Mouse (Mus musculus): ENCODE data around the gene Olfr691. TPM values are rescaled to one million over a fixed set of nuclear protein-coding genes. Genes with fewer than 3 reads are reported as not detected.

Gene Olfr691
- total and polyA plus RNA-seq, 2 experiments from 2014 or later: 0.26 to 2.6 TPM

DNA sequence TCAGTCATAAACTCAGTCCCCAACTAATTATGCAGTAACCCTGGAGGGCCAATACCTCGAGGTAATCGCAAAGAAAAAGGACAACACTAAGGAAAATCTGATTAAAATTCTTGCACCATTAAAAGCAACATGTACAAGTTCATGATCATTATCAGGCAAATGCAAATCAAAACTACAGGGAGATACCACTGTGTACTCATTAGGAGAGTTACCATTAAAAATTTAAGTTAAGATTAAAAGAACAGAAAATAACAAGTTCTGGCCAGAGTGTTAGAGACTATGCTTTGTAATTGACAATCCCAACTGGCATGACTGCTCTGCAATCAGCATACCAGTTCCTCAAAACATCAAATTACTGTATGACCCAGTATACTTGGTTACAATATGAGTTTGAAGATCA is 682 bp upstream of the Olfr691 start:
- no peak for TF ChIP-seq CTCF (IDR thresholded peaks at IDR 0.05)
- no peaks in the 10 kb centered on the region for H3K27me3 ChIP-seq (ENCODE audit: insufficient read depth, low read length)
- 54% methylated on average over 2 of the region's 2 CpGs for WGBS
- ATAC-seq (ENCODE audit: low FRiP score) (peak; percentile 44; the same call in 1 of the 2 replicates), DNase-seq (ENCODE audit: low spot score) (no peak)
- H3K36me3 ChIP-seq (ENCODE audit: insufficient read depth, low read length): no peaks in the 10 kb centered on the region
- H3K27ac ChIP-seq (ENCODE audit: low read depth, low read length): no peak overlapping the region
- no peaks in the 10 kb centered on the region for H3K4me1 ChIP-seq (ENCODE audit: insufficient read depth, low read length)
- no peaks in the 10 kb centered on the region for H3K9me3 ChIP-seq (ENCODE audit: low read length)
- H3K4me3 ChIP-seq (ENCODE audit: low read depth, low read length): no peak overlapping the region
- no peak overlapping the region for H3K9ac ChIP-seq (replicated peaks; ENCODE audit: low read length, poor library complexity, severe bottlenecking)
- no peak overlapping the region for H3K4me2 ChIP-seq (ENCODE audit: low read depth, low read length, poor library complexity, severe bottlenecking)

DNA sequence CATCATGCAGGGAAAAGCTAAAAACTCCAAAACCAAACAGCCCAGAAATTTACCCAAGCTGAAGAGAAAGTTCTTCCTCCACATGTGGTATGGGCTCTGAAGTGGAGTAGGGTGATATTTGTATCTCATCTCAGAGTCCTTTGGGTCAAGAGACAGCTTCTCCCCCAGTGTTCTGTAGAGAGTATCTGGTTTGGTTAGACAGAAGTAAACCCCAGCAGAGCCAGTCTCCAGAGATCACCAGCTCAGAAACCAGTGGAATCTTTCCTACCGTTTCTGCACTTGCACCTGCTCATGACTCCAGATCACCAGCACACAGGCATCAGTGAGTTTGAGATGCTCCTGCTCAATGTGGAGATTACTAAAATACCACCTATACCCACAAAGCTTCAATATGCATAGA is 8.1 kb downstream of the Olfr691 start, which contains the start of gene Olfr690:
Olfr690 (minus strand) TSS at position 101 of the 400 bp plus-strand sequence.
- H3K9ac ChIP-seq (replicated peaks; ENCODE audit: low read length, poor library complexity, severe bottlenecking): no peak within 1 kb of the TSS
- no peaks in the 10 kb centered on the region for H3K4me1 ChIP-seq (ENCODE audit: insufficient read depth, low read length)
- no peak for TF ChIP-seq CTCF (IDR thresholded peaks at IDR 0.05)
- ATAC-seq (ENCODE audit: low FRiP score) (no peak), DNase-seq (ENCODE audit: low spot score) (no peak)
- no peaks in the 10 kb centered on the region for H3K36me3 ChIP-seq (ENCODE audit: insufficient read depth, low read length)
- no peak within 1 kb of the TSS for H3K4me2 ChIP-seq (ENCODE audit: low read depth, low read length, poor library complexity, severe bottlenecking)
- no peaks in the 10 kb centered on the region for H3K9me3 ChIP-seq (ENCODE audit: low read length)
- H3K4me3 ChIP-seq (ENCODE audit: low read depth, low read length): no peak within 1 kb of the TSS
- 80% methylated on average over 1 of the region's 1 CpGs for WGBS
- no peaks in the 10 kb centered on the region for H3K27me3 ChIP-seq (ENCODE audit: insufficient read depth, low read length)
- no peak within 1 kb of the TSS for H3K27ac ChIP-seq (ENCODE audit: low read depth, low read length)

DNA sequence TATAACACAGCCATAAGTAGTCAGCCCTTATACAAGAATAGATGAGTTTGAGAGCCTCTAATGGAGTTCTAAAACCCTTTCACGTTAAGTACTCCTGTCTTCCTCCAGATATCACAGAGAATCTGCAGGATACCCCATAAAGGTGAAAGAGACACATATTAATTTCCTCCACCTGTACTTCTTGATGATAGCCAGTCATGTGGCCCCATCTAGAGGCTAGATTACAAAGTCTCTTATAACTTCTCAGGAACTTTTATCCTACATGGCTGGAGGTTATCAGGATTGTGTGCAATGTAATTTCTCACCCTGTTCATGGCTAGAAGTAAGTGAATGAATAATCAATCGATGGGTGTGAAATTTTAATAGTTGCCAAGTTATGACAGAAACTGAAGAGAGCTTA is 16.8 kb downstream of the Olfr691 start:
- Histone ChIP-seq H3K27ac (ENCODE audit: low read depth, low read length) (no peak overlapping the region), H3K4me1 (ENCODE audit: insufficient read depth, low read length) (no peaks in the 10 kb centered on the region), H3K36me3 (ENCODE audit: insufficient read depth, low read length) (no peaks in the 10 kb centered on the region), H3K9me3 (ENCODE audit: low read length) (no peaks in the 10 kb centered on the region), H3K4me2 (ENCODE audit: low read depth, low read length, poor library complexity, severe bottlenecking) (no peak overlapping the region), H3K4me3 (ENCODE audit: low read depth, low read length) (no peak overlapping the region), H3K27me3 (ENCODE audit: insufficient read depth, low read length) (no peaks in the 10 kb centered on the region), H3K9ac (replicated peaks; ENCODE audit: low read length, poor library complexity, severe bottlenecking) (no peak overlapping the region)
- ATAC-seq (ENCODE audit: low FRiP score): no peak
- no peak for DNase-seq (ENCODE audit: low spot score)
- WGBS: 73% methylated on average over 2 of the region's 2 CpGs
- no peak for TF ChIP-seq CTCF (IDR thresholded peaks at IDR 0.05)

- ATAC-seq (ENCODE audit: low FRiP score) (no peak), DNase-seq (ENCODE audit: low spot score) (no peak)
- Histone ChIP-seq H3K4me3 (ENCODE audit: low read depth, low read length) (no peak within 1 kb of the TSS), H3K4me2 (ENCODE audit: low read depth, low read length, poor library complexity, severe bottlenecking) (no peak within 1 kb of the TSS), H3K36me3 (ENCODE audit: insufficient read depth, low read length) (no peaks in the 10 kb centered on the region), H3K27ac (ENCODE audit: low read depth, low read length) (no peak within 1 kb of the TSS), H3K9ac (replicated peaks; ENCODE audit: low read length, poor library complexity, severe bottlenecking) (no peak within 1 kb of the TSS), H3K27me3 (ENCODE audit: insufficient read depth, low read length) (no peaks in the 10 kb centered on the region), H3K4me1 (ENCODE audit: insufficient read depth, low read length) (no peaks in the 10 kb centered on the region), H3K9me3 (ENCODE audit: low read length) (no peaks in the 10 kb centered on the region)
- WGBS: 82% methylated on average over 1 of the region's 1 CpGs
- no peak for TF ChIP-seq CTCF (IDR thresholded peaks at IDR 0.05)
Measured at GRCm38 (mm10) chr7:105310865-105311264, 31.2 kb downstream of the Olfr691 start, which contains the start of gene Olfr689. Gene Olfr689 (plus strand): TSS chr7:105311165.

GRCm38 (mm10) chr7:105290051-105290450 is 52.0 kb downstream of the Olfr691 start:
- no peak overlapping the region for H3K4me2 ChIP-seq (ENCODE audit: low read depth, low read length, poor library complexity, severe bottlenecking)
- no peak overlapping the region for H3K4me3 ChIP-seq (ENCODE audit: low read depth, low read length)
- H3K27ac ChIP-seq (ENCODE audit: low read depth, low read length): no peak overlapping the region
- no peaks in the 10 kb centered on the region for H3K9me3 ChIP-seq (ENCODE audit: low read length)
- TF ChIP-seq CTCF (IDR thresholded peaks at IDR 0.05): no peak
- DNase-seq (ENCODE audit: low spot score) (no peak), ATAC-seq (ENCODE audit: low FRiP score) (no peak)
- H3K9ac ChIP-seq (replicated peaks; ENCODE audit: low read length, poor library complexity, severe bottlenecking): no peak overlapping the region
- H3K36me3 ChIP-seq (ENCODE audit: insufficient read depth, low read length): no peaks in the 10 kb centered on the region
- no peaks in the 10 kb centered on the region for H3K4me1 ChIP-seq (ENCODE audit: insufficient read depth, low read length)
- H3K27me3 ChIP-seq (ENCODE audit: insufficient read depth, low read length): no peaks in the 10 kb centered on the region

- no peak for TF ChIP-seq CTCF (IDR thresholded peaks at IDR 0.05)
- 79% methylated on average over 6 of the region's 6 CpGs for WGBS
- Histone ChIP-seq H3K4me2 (ENCODE audit: low read depth, low read length, poor library complexity, severe bottlenecking) (no peak within 1 kb of the TSS), H3K4me3 (ENCODE audit: low read depth, low read length) (no peak within 1 kb of the TSS), H3K36me3 (ENCODE audit: insufficient read depth, low read length) (no peaks in the 10 kb centered on the region), H3K9me3 (ENCODE audit: low read length) (no peaks in the 10 kb centered on the region), H3K27me3 (ENCODE audit: insufficient read depth, low read length) (no peaks in the 10 kb centered on the region), H3K9ac (replicated peaks; ENCODE audit: low read length, poor library complexity, severe bottlenecking) (no peak within 1 kb of the TSS), H3K27ac (ENCODE audit: low read depth, low read length) (no peak within 1 kb of the TSS), H3K4me1 (ENCODE audit: insufficient read depth, low read length) (no peaks in the 10 kb centered on the region)
- ATAC-seq (ENCODE audit: low FRiP score) (no peak), DNase-seq (ENCODE audit: low spot score) (no peak)
Measured at GRCm38 (mm10) chr7:105287795-105288194, 54.3 kb downstream of the Olfr691 start, which contains the start of gene Olfr688. Gene Olfr688 (plus strand): TSS chr7:105288095.

Other genes starting within 250 kb of the Olfr691 start
- not detected in 2 replicates for gene Olfr680-ps1, start 249.5 kb downstream of the Olfr691 start, total RNA-seq (2014; rRNA removed)
- gene Olfr680-ps1, start 249.5 kb downstream of the Olfr691 start, polyA plus RNA-seq (2015; fragmentation: Nextera tagmentation; extraction: Ambion mirVana): not detected in 2 replicates
- not detected in 2 replicates for gene Olfr681, start 225.4 kb downstream of the Olfr691 start, total RNA-seq (2014; rRNA removed)
- gene Olfr681, start 225.4 kb downstream of the Olfr691 start, polyA plus RNA-seq (2015; fragmentation: Nextera tagmentation; extraction: Ambion mirVana): not detected in 2 replicates
- gene Olfr683, start 195.3 kb downstream of the Olfr691 start, total RNA-seq (2014; rRNA removed): not detected in 2 replicates
- gene Olfr683, start 195.3 kb downstream of the Olfr691 start, polyA plus RNA-seq (2015; fragmentation: Nextera tagmentation; extraction: Ambion mirVana): not detected in 2 replicates
- not detected in 2 replicates for gene Olfr684, start 178.6 kb downstream of the Olfr691 start, total RNA-seq (2014; rRNA removed)
- not detected in 2 replicates for gene Olfr684, start 178.6 kb downstream of the Olfr691 start, polyA plus RNA-seq (2015; fragmentation: Nextera tagmentation; extraction: Ambion mirVana)
- not detected in 2 replicates for gene Olfr685, start 156.3 kb downstream of the Olfr691 start, total RNA-seq (2014; rRNA removed)
- gene Olfr685, start 156.3 kb downstream of the Olfr691 start, polyA plus RNA-seq (2015; fragmentation: Nextera tagmentation; extraction: Ambion mirVana): not detected in 2 replicates
- not detected in 2 replicates for gene Olfr686, start 134.8 kb downstream of the Olfr691 start, total RNA-seq (2014; rRNA removed)
- not detected in 2 replicates for gene Olfr686, start 134.8 kb downstream of the Olfr691 start, polyA plus RNA-seq (2015; fragmentation: Nextera tagmentation; extraction: Ambion mirVana)
- not detected in 2 replicates for gene Olfr688, start 54.2 kb downstream of the Olfr691 start, total RNA-seq (2014; rRNA removed)
- not detected in 2 replicates for gene Olfr688, start 54.2 kb downstream of the Olfr691 start, polyA plus RNA-seq (2015; fragmentation: Nextera tagmentation; extraction: Ambion mirVana)
- not detected in 2 replicates for gene Olfr689, start 31.1 kb downstream of the Olfr691 start, total RNA-seq (2014; rRNA removed)
- gene Olfr689, start 31.1 kb downstream of the Olfr691 start, polyA plus RNA-seq (2015; fragmentation: Nextera tagmentation; extraction: Ambion mirVana): 0.05 TPM in 1 of 2 replicates, not detected in the other
- gene Olfr690, start 8.2 kb downstream of the Olfr691 start, total RNA-seq (2014; rRNA removed): 0.22 and 1.4 TPM in 2 replicates
- not detected in 2 replicates for gene Olfr690, start 8.2 kb downstream of the Olfr691 start, polyA plus RNA-seq (2015; fragmentation: Nextera tagmentation; extraction: Ambion mirVana)
- gene Olfr692, start 26.0 kb upstream of the Olfr691 start, total RNA-seq (2014; rRNA removed): not detected in 2 replicates
- 0.14 TPM in 1 of 2 replicates, not detected in the other for gene Olfr692, start 26.0 kb upstream of the Olfr691 start, polyA plus RNA-seq (2015; fragmentation: Nextera tagmentation; extraction: Ambion mirVana)
- gene Gm5901, start 32.8 kb upstream of the Olfr691 start, total RNA-seq (2014; rRNA removed): not detected in 2 replicates
- 0.48 and 0.57 TPM in 2 replicates for gene Gm5901, start 32.8 kb upstream of the Olfr691 start, polyA plus RNA-seq (2015; fragmentation: Nextera tagmentation; extraction: Ambion mirVana)
- 33.4 and 35.8 TPM in 2 replicates for gene Fam160a2, start 57.8 kb upstream of the Olfr691 start, total RNA-seq (2014; rRNA removed)
- gene Fam160a2, start 57.8 kb upstream of the Olfr691 start, polyA plus RNA-seq (2015; fragmentation: Nextera tagmentation; extraction: Ambion mirVana): 37.3 and 37.6 TPM in 2 replicates
- 0.49 TPM in 1 of 2 replicates, not detected in the other for gene Cnga4, start 62.3 kb upstream of the Olfr691 start, total RNA-seq (2014; rRNA removed)
- gene Cnga4, start 62.3 kb upstream of the Olfr691 start, polyA plus RNA-seq (2015; fragmentation: Nextera tagmentation; extraction: Ambion mirVana): 0.21 and 0.26 TPM in 2 replicates
- gene Cckbr, start 83.5 kb upstream of the Olfr691 start, total RNA-seq (2014; rRNA removed): 9.9 and 12.0 TPM in 2 replicates
- gene Cckbr, start 83.5 kb upstream of the Olfr691 start, polyA plus RNA-seq (2015; fragmentation: Nextera tagmentation; extraction: Ambion mirVana): 6.3 and 7.7 TPM in 2 replicates
- gene Cavin3, start 140.0 kb upstream of the Olfr691 start, total RNA-seq (2014; rRNA removed): 24.8 and 33.5 TPM in 2 replicates
- 34.6 and 40.4 TPM in 2 replicates for gene Cavin3, start 140.0 kb upstream of the Olfr691 start, polyA plus RNA-seq (2015; fragmentation: Nextera tagmentation; extraction: Ambion mirVana)
- 162 and 182 TPM in 2 replicates for gene Smpd1, start 212.1 kb upstream of the Olfr691 start, total RNA-seq (2014; rRNA removed)
- gene Smpd1, start 212.1 kb upstream of the Olfr691 start, polyA plus RNA-seq (2015; fragmentation: Nextera tagmentation; extraction: Ambion mirVana): 115 and 127 TPM in 2 replicates
- gene Apbb1, start 239.4 kb upstream of the Olfr691 start, total RNA-seq (2014; rRNA removed): 391 and 571 TPM in 2 replicates
- gene Apbb1, start 239.4 kb upstream of the Olfr691 start, polyA plus RNA-seq (2015; fragmentation: Nextera tagmentation; extraction: Ambion mirVana): 341 and 372 TPM in 2 replicates

All from midbrain, postnatal 0 days (tissue).